Mouse (Mus musculus) spleen, adult 2 months (tissue): ENCODE measurements around the gene Nbl1.

Source experiments
- CTCF ChIP-seq: fragments of 200-500 bp; IDR thresholded peaks from 2 replicates; pipeline ENCODE4 v1.5.1; 2011; ENCODE audit warnings: mild to moderate bottlenecking, inconsistent platforms; ENCODE audit not compliant: insufficient read depth, insufficient read length, insufficient replicate concordance; ENCODE audit errors: extremely low read depth
- POLR2A ChIP-seq: fragments of 200-500 bp; IDR thresholded peaks from 2 replicates; pipeline ENCODE4 v1.6.1; 2011; ENCODE audit warnings: low read depth, low read length, inconsistent platforms

- TF ChIP-seq CTCF (no peak), POLR2A (no peak)
Measured at GRCm38 (mm10) chr4:139101546-139101945, 8.8 kb upstream of the Nbl1 start.
